Mouse (Mus musculus): ENCODE measurements at regions not wholly inside any gene's neighbourhood (a gene's known extent, or its start where the extent isn't known, plus 50 kb on each side); places are given as distances from the start of the nearest gene placed in this dataset.

GRCm38 (mm10) chr2:57522983-57523382 lies 285.5 kb downstream of the Gpd2 start:
- ATAC-seq, result no peak

DNA sequence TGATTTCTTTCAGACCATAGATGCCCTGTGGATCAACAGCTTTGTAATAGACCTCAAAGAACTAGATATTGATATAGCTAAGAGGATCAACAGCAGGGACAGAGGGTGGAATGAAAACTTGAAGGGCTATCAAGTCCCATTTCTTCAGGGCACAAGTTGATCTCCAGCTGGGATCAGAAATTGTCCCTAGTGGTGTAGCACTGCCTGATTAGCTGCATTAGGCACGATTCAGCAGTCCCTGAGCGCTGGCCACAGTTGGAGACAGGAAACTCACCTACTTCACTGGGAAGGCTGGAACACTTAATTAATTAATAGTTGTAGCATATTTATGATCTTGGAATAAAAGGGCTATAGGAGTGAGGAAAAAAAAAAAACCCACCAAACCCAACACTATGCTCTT lies 290.5 kb downstream of the Gpd2 start:
- WGBS (ENCODE audit: insufficient replicate concordance), result 52% methylated on average over 2 of the region's 2 CpGs

More at GRCm38 (mm10) chr2:57522983-57523382, 285.5 kb downstream of the Gpd2 start:
- 62% methylated on average over 8 of the region's 8 CpGs for WGBS (ENCODE audit: insufficient replicate concordance)
- H3K4me2 ChIP-seq, result no peak overlapping the region
- H3K36me3 ChIP-seq, result no peaks in the 10 kb centered on the region
- H3K9ac ChIP-seq, result no peak overlapping the region
- H3K9me3 ChIP-seq (replicated peaks), result no peaks in the 10 kb centered on the region
- H3K4me3 ChIP-seq, result no peak overlapping the region
- no peaks in the 10 kb centered on the region for H3K27me3 ChIP-seq (replicated peaks)
- H3K4me1 ChIP-seq, result no peaks in the 10 kb centered on the region
- H3K27ac ChIP-seq, result no peak overlapping the region

DNA sequence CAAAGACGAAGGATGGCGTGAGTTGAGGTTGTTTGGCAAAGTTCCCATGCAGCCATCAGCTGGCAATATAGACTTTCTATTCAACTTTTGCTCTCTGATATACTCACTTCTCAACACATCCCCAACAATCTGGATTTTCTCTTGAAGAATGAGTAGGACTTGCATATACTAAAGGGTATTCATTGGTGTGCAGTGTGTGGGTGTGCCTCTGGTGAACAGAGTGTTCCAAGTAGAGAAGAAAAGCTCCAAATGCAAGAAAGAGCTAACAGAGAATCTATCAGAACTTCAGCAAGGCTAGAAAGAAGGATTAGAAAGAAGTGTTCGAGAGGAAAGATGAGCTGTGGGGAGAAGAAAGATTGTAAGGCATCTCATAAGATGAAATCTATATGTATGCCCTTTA lies 302.4 kb downstream of the Gpd2 start:
- Histone ChIP-seq H3K9me3 (replicated peaks) (no peaks in the 10 kb centered on the region), H3K27me3 (replicated peaks) (no peaks in the 10 kb centered on the region), H3K9ac (no peak overlapping the region), H3K4me1 (no peaks in the 10 kb centered on the region), H3K27ac (no peak overlapping the region), H3K4me3 (no peak overlapping the region), H3K4me2 (no peak overlapping the region), H3K36me3 (no peaks in the 10 kb centered on the region)
- no peak for ATAC-seq
- 57% methylated on average over 3 of the region's 3 CpGs for WGBS (ENCODE audit: insufficient replicate concordance)

More for the DNA sequence above, 290.5 kb downstream of the Gpd2 start:
- Histone ChIP-seq H3K27me3 (replicated peaks) (no peaks in the 10 kb centered on the region), H3K4me3 (no peak overlapping the region), H3K27ac (no peak overlapping the region), H3K36me3 (no peaks in the 10 kb centered on the region), H3K4me1 (no peaks in the 10 kb centered on the region), H3K9me3 (replicated peaks) (no peaks in the 10 kb centered on the region), H3K9ac (no peak overlapping the region), H3K4me2 (no peak overlapping the region)
- ATAC-seq, result no peak

- Histone ChIP-seq H3K27ac (no peak overlapping the region), H3K4me2 (no peak overlapping the region), H3K4me1 (no peaks in the 10 kb centered on the region), H3K36me3 (no peaks in the 10 kb centered on the region), H3K9me3 (replicated peaks) (no peaks in the 10 kb centered on the region), H3K4me3 (no peak overlapping the region), H3K27me3 (replicated peaks) (no peaks in the 10 kb centered on the region), H3K9ac (no peak overlapping the region)
- 73% methylated on average over 4 of the region's 4 CpGs for WGBS (ENCODE audit: insufficient replicate concordance)
- no peak for ATAC-seq
These were observed 327.8 kb downstream of the Gpd2 start for GRCm38 (mm10) chr2:57565258-57565657.

DNA sequence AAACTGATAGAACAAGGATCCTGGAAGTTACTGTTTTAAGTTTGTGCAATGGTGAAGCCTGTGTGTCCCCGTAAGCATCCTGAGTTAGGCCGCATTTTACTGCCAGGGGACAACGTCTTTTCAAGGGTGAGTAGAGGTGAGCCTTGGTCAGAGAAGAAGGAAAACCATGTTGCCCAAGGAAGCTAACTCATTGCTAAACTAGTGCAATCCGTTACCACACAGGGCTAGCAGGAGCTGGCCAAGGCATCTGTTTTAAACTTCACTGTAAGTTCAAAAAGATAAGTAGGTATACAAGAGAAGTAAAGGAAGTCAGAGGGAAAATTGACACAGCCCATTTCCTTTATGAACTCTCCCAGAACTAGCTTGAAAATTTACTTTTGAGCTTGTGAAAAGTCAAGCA lies 328.7 kb downstream of the Gpd2 start:
- Histone ChIP-seq H3K4me1 (no peaks in the 10 kb centered on the region), H3K4me2 (no peak overlapping the region), H3K4me3 (no peak overlapping the region), H3K9ac (no peak overlapping the region), H3K27ac (no peak overlapping the region), H3K36me3 (no peaks in the 10 kb centered on the region), H3K9me3 (replicated peaks) (no peaks in the 10 kb centered on the region), H3K27me3 (replicated peaks) (no peaks in the 10 kb centered on the region)
- ATAC-seq, result no peak
- 64% methylated on average over 4 of the region's 4 CpGs for WGBS (ENCODE audit: insufficient replicate concordance)

- 78% methylated on average over 1 of the region's 1 CpGs for WGBS (ENCODE audit: insufficient replicate concordance)
These were observed 329.7 kb downstream of the Gpd2 start for GRCm38 (mm10) chr2:57567183-57567582.

DNA sequence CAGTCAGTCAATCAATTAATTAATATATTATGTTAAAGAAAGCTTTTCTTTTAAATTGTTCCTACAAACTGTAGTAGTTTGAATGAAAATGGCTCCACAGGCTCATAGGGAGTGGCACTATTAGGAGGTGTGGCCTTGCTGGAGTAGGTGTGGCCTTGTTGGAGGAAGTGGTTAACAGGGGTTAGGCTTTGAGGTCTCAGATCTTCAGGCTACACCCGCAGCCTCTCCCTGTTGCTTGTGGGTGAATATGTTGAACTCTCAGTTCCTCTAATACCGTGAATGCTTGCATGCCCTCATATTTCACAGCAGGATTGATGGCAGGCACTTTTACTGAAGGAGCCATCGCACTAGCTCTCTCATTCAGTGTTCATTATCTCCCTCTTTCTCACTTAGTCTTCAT lies 349.6 kb downstream of the Gpd2 start:
- no peak overlapping the region for H3K4me3 ChIP-seq
- no peaks in the 10 kb centered on the region for H3K27me3 ChIP-seq (replicated peaks)
- no peak overlapping the region for H3K27ac ChIP-seq
- no peak overlapping the region for H3K9ac ChIP-seq
- no peak overlapping the region for H3K4me2 ChIP-seq
- H3K36me3 ChIP-seq, result no peaks in the 10 kb centered on the region
- H3K9me3 ChIP-seq (replicated peaks), result no peaks in the 10 kb centered on the region
- no peaks in the 10 kb centered on the region for H3K4me1 ChIP-seq
- ATAC-seq, result no peak
- WGBS (ENCODE audit: insufficient replicate concordance), result 32% methylated on average over 3 of the region's 3 CpGs

More at GRCm38 (mm10) chr2:57567183-57567582, 329.7 kb downstream of the Gpd2 start:
- no peaks in the 10 kb centered on the region for H3K9me3 ChIP-seq (replicated peaks)
- no peaks in the 10 kb centered on the region for H3K27me3 ChIP-seq (replicated peaks)
- no peaks in the 10 kb centered on the region for H3K36me3 ChIP-seq
- no peaks in the 10 kb centered on the region for H3K4me1 ChIP-seq
- no peak overlapping the region for H3K4me3 ChIP-seq
- H3K4me2 ChIP-seq, result no peak overlapping the region
- ATAC-seq, result no peak
- no peak overlapping the region for H3K27ac ChIP-seq
- H3K9ac ChIP-seq, result no peak overlapping the region

- no peaks in the 10 kb centered on the region for H3K4me1 ChIP-seq
- no peaks in the 10 kb centered on the region for H3K36me3 ChIP-seq
- H3K9me3 ChIP-seq (replicated peaks), result no peaks in the 10 kb centered on the region
- H3K4me2 ChIP-seq, result no peak overlapping the region
- no peak for ATAC-seq
- H3K27me3 ChIP-seq (replicated peaks), result no peaks in the 10 kb centered on the region
- no peak overlapping the region for H3K9ac ChIP-seq
- H3K27ac ChIP-seq, result no peak overlapping the region
- H3K4me3 ChIP-seq, result no peak overlapping the region
- 61% methylated on average over 2 of the region's 2 CpGs for WGBS (ENCODE audit: insufficient replicate concordance)
These were observed 356.1 kb downstream of the Gpd2 start for GRCm38 (mm10) chr2:57593558-57593957.

GRCm38 (mm10) chr2:57597694-57598358 lies 360.4 kb downstream of the Gpd2 start:
- no peak overlapping the region for H3K27ac ChIP-seq
- H3K4me2 ChIP-seq, result no peak overlapping the region
- no peak overlapping the region for H3K4me3 ChIP-seq
- H3K36me3 ChIP-seq, result no peaks in the 10 kb centered on the region
- no peaks in the 10 kb centered on the region for H3K4me1 ChIP-seq
- H3K9ac ChIP-seq, result no peak overlapping the region
- no peaks in the 10 kb centered on the region for H3K9me3 ChIP-seq (replicated peaks)
- WGBS (ENCODE audit: insufficient replicate concordance), result 43% methylated on average over 9 of the region's 9 CpGs
- no peaks in the 10 kb centered on the region for H3K27me3 ChIP-seq (replicated peaks)
- no peak for ATAC-seq

- ATAC-seq, result no peak
- H3K9me3 ChIP-seq (replicated peaks), result no peaks in the 10 kb centered on the region
- H3K9ac ChIP-seq, result no peak overlapping the region
- H3K27me3 ChIP-seq (replicated peaks), result no peaks in the 10 kb centered on the region
- H3K4me1 ChIP-seq, result no peaks in the 10 kb centered on the region
- no peak overlapping the region for H3K4me3 ChIP-seq
- no peak overlapping the region for H3K27ac ChIP-seq
- no peaks in the 10 kb centered on the region for H3K36me3 ChIP-seq
- no peak overlapping the region for H3K4me2 ChIP-seq
These were observed 374.2 kb downstream of the Gpd2 start for GRCm38 (mm10) chr2:57611599-57611998.

- no peak overlapping the region for H3K9ac ChIP-seq
- H3K27ac ChIP-seq, result no peak overlapping the region
- no peak overlapping the region for H3K4me3 ChIP-seq
- no peaks in the 10 kb centered on the region for H3K27me3 ChIP-seq (replicated peaks)
- H3K4me2 ChIP-seq, result no peak overlapping the region
- no peak for ATAC-seq
- H3K4me1 ChIP-seq, result no peaks in the 10 kb centered on the region
- H3K9me3 ChIP-seq (replicated peaks), result no peaks in the 10 kb centered on the region
- WGBS (ENCODE audit: insufficient replicate concordance), result 62% methylated on average over 10 of the region's 10 CpGs
- no peaks in the 10 kb centered on the region for H3K36me3 ChIP-seq
These were observed 375.8 kb downstream of the Gpd2 start for GRCm38 (mm10) chr2:57613243-57613642.

GRCm38 (mm10) chr2:57614587-57614991 lies 377.2 kb downstream of the Gpd2 start:
- no peaks in the 10 kb centered on the region for H3K36me3 ChIP-seq
- no peak for ATAC-seq
- no peak overlapping the region for H3K4me2 ChIP-seq
- H3K9ac ChIP-seq, result no peak overlapping the region
- no peak overlapping the region for H3K27ac ChIP-seq
- H3K4me1 ChIP-seq, result no peaks in the 10 kb centered on the region
- no peak overlapping the region for H3K4me3 ChIP-seq
- no peaks in the 10 kb centered on the region for H3K27me3 ChIP-seq (replicated peaks)
- 79% methylated on average over 12 of the region's 12 CpGs for WGBS (ENCODE audit: insufficient replicate concordance)
- no peaks in the 10 kb centered on the region for H3K9me3 ChIP-seq (replicated peaks)
